Mouse (Mus musculus) limb, embryonic 15.5 days (tissue): ENCODE results near the gene Tbc1d9. TPM values are rescaled to one million over a fixed set of nuclear protein-coding genes. Genes with fewer than 3 reads are reported as not detected.

Experiments used
- ATAC-seq: fragments of 200-750 bp; cut with Nextera tagmentation; 2 replicates; pipeline ENCODE4 v1.8.0; 2017; ENCODE audit warnings: low read depth, moderate TSS enrichment; ENCODE audit not compliant: insufficient number of reproducible peaks, low FRiP score, low TSS enrichment
- H3K27ac ChIP-seq: fragments of 300-500 bp; sonication (generic); 2 replicates; pipeline ENCODE4 v1.5.1; 2015; ENCODE audit warnings: moderate library complexity, mild to moderate bottlenecking, inconsistent platforms
- H3K27me3 ChIP-seq: fragments of 300-500 bp; sonication (generic); 2 replicates; pipeline ENCODE4 v1.6.1; 2015; ENCODE audit warnings: inconsistent platforms
- H3K36me3 ChIP-seq: fragments of 300-500 bp; sonication (generic); 2 replicates; pipeline ENCODE4 v1.6.1; 2015; ENCODE audit warnings: inconsistent platforms
- H3K4me1 ChIP-seq: fragments of 300-500 bp; sonication (generic); 2 replicates; pipeline ENCODE4 v1.6.1; 2015; ENCODE audit warnings: inconsistent platforms
- H3K4me2 ChIP-seq: fragments of 300-500 bp; sonication (generic); 2 replicates; pipeline ENCODE4 v1.6.1; 2015; ENCODE audit warnings: mild to moderate bottlenecking, inconsistent platforms
- H3K4me3 ChIP-seq: fragments of 300-500 bp; sonication (generic); 2 replicates; pipeline ENCODE4 v1.5.1; 2015; ENCODE audit warnings: mild to moderate bottlenecking, inconsistent platforms
- H3K9ac ChIP-seq: fragments of 300-500 bp; sonication (generic); 2 replicates; pipeline ENCODE4 v1.6.1; 2015; ENCODE audit warnings: inconsistent platforms
- H3K9me3 ChIP-seq: fragments of 300-500 bp; sonication (generic); 2 replicates; pipeline ENCODE4 v1.6.1; 2016; ENCODE audit warnings: inconsistent platforms
- WGBS: fragments of 180-500 bp; shearing (Covaris S2); methylation state at CpG from one replicate; pipeline ENCODE4 v1.1.7; 2015; 5-methylcytosine and 5-hydroxymethylcytosine counted together
- polyA plus RNA-seq: library from polyadenylated mRNA; unstranded; fragments of >200 nt; fragmentation: Nextera tagmentation; extraction: Ambion mirVana; gene quantifications from 2 replicates; pipeline ENCODE4 v1.2.1, GENCODE M21; 2015

Tbc1d9 gene
- polyA plus RNA-seq, 1 experiment from 2014 or later: 1.4 TPM

DNA sequence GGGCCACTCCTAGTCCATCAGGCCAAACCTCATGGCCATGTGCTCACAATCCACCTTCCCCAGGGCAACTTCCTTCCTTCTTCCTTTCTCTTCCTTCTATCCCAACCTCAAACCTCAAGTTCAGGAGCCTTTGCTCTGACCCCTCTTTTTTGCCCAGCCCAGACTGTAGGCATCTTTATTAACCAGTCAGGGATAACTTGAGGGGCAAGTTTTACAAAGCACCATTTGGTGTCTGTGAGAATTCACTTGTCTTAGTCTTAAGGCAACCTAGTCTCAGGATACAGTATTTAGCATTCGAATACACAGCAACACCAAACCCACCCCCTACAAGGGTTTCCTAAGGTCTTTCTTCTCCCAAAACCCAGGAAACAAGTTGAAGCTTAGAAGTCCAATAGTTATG is 5.5 kb upstream of the Tbc1d9 start:
- ATAC-seq: no peak
- no peak overlapping the region for H3K4me2 ChIP-seq

DNA sequence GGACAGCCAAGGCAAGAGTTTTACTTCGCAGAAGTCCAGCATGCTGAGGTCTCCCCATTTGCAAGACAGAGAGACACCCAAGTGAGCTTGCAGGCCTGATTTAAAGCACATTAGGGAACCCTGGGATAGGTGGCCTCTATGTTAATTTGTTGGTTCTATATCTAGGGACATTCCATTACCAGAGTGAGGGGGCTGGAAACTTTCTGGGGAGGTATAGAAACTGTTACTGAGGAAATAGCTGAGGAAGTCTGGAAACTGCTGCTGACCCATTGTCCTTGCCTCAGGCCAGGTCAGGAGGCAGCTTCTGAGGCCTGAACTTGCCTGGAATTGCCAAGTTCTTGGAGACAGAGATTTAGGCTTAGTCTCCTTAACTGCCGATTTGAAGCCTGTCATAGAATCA is 4.5 kb upstream of the Tbc1d9 start:
- Histone ChIP-seq H3K9ac (no peak overlapping the region), H3K9me3 (no peaks in the 10 kb centered on the region), H3K36me3 (no peaks in the 10 kb centered on the region), H3K4me2 (no peak overlapping the region), H3K27me3 (0 out of 2 replicates have a peak, but pooled peaks cover 7% of the 10 kb centered on the region), H3K27ac (no peak overlapping the region), H3K4me3 (no peak overlapping the region), H3K4me1 (peaks cover 8% of the 10 kb centered on the region)
- no peak for ATAC-seq
- WGBS: 68% methylated on average over 2 of the region's 2 CpGs

More for the DNA sequence above, 5.5 kb upstream of the Tbc1d9 start:
- Histone ChIP-seq H3K36me3 (no peaks in the 10 kb centered on the region), H3K9ac (no peak overlapping the region), H3K27me3 (0 out of 2 replicates have a peak, but pooled peaks cover 7% of the 10 kb centered on the region), H3K4me3 (no peak overlapping the region), H3K27ac (no peak overlapping the region), H3K4me1 (no peaks in the 10 kb centered on the region), H3K9me3 (no peaks in the 10 kb centered on the region)
- 78% methylated on average over 1 of the region's 1 CpGs for WGBS

DNA sequence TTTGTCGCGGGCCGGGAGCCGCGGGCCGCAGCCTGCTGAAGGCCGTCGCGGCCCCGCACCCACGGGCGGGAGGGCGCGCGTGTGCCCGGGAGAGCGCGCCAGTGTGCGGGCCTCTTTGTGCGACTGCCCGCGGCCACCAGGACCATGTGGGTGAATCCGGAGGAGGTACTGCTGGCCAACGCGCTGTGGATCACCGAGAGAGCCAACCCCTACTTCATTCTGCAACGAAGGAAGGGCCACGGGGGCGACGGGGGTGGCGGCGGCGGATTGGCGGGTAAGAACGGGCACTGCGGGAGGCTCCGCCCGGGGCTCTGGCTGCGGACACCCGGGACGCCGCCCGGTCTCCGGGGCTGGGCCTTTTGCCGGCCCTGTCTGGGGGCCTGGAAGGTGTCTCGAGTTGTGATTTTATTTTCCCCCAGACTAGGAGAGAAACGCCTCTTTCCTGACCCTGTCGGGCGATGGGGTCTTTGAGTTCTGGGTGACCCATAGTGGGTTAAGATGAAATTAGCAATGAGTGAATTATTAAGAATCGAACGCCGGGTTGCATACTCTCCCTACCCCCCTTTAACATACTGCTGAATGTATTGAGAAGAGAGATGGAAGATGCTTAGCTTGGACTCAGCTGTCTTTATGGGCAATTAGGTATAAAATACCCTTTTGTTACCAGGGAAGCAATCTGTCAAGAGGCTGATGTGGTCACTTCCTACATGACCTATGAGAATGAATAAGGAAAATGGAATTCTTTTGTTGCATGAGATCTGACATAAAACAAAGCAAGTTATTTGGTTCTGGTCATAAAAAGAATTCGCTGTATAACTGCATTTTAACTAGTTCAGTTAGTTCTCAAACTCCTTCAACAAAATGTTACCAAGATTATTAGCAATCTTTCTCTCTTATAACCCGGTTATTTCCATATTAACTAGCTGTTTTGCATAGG is 1.0 kb downstream of the Tbc1d9 start, which contains the start of gene Gm10645:
TSS of gene Gm10645 (minus strand) at position 240 of the 937 bp plus-strand sequence.
- Histone ChIP-seq H3K4me2 (peak within 1 kb of the TSS; percentile 93), H3K4me1 (peaks cover 13% of the 10 kb centered on the region), H3K36me3 (no peaks in the 10 kb centered on the region), H3K9ac (peak within 1 kb of the TSS; percentile 72), H3K4me3 (peak within 1 kb of the TSS; percentile 69), H3K9me3 (no peaks in the 10 kb centered on the region), H3K27ac (peak within 1 kb of the TSS; percentile 74), H3K27me3 (peaks cover 10% of the 10 kb centered on the region; the same call in 1 of the 2 replicates)
- WGBS: 3% methylated on average over 54 of the region's 54 CpGs
- 0 out of 2 replicates have a peak, but pooled peaks have one; percentile 41 for ATAC-seq

DNA sequence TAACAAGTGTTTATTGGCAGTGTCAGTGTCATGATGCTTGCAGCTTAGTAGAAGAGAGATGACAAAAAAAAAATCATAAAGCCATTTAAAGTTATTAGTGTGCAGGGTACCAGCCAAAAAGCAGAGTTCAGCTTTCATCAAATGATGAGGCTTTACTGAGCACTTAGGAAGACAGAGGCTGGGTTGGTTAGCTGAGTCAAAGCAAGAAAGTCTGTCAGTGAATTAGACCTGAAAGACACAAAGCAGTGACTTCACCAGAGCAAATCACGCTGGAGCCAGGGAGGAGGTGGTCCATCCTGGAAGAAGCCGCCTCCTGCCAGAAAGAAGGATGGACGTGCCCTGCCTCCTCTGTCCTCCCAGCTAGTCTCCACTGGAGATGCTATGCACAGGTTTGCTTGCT is 2.8 kb downstream of the Tbc1d9 start:
- 60% methylated on average over 3 of the region's 3 CpGs for WGBS

DNA sequence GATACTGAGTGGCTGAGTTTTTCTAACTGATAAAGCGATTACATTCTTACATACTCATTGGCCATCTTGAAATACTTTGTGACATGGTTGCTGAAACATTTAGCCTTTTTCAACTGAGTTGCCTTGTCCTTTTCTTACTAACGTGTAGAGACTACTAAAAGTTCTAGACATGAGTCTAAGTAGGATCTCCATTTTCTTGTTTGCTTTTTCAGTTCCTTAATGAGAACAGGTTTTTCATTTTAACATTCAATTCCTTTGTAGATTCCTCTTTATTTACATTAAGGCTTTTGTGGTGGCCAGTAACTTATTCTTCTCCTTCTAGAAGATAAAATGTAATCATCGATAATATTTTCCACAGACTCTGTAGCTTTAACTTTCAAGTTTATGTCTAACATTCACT is 4.0 kb downstream of the Tbc1d9 start:
- ATAC-seq: no peak
- Histone ChIP-seq H3K9me3 (no peaks in the 10 kb centered on the region), H3K4me2 (no peak overlapping the region), H3K27me3 (peaks cover 5% of the 10 kb centered on the region; the same call in 1 of the 2 replicates), H3K36me3 (no peaks in the 10 kb centered on the region), H3K27ac (no peak overlapping the region), H3K4me3 (no peak overlapping the region), H3K9ac (no peak overlapping the region), H3K4me1 (peaks cover 13% of the 10 kb centered on the region)
- 84% methylated on average over 3 of the region's 3 CpGs for WGBS

More for the DNA sequence above, 2.8 kb downstream of the Tbc1d9 start:
- no peak for ATAC-seq
- H3K4me1 ChIP-seq: peaks cover 13% of the 10 kb centered on the region
- H3K9me3 ChIP-seq: no peaks in the 10 kb centered on the region
- no peak overlapping the region for H3K4me3 ChIP-seq
- no peaks in the 10 kb centered on the region for H3K36me3 ChIP-seq
- no peak overlapping the region for H3K27ac ChIP-seq
- H3K27me3 ChIP-seq: peaks cover 10% of the 10 kb centered on the region; the same call in 1 of the 2 replicates
- no peak overlapping the region for H3K9ac ChIP-seq
- H3K4me2 ChIP-seq: no peak overlapping the region

DNA sequence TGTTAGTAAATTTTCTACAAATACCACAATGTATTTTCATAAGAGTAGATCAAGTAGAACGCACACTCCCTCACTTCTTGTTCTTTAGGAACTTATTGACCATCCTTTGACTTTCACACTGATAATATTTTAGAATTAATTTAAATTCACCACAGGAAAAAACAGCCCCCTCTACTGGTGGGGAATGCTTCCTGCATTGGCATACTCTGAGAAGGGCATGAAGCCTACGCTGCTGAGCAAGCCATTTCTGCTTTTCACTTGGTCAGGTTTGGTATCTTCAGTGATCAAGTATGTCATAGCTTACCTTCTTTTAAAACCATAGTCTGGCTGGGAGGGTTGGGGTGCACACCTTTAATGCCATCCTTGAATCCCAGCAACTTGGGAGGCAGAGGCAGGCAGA is 4.6 kb downstream of the Tbc1d9 start:
- H3K4me1 ChIP-seq: peaks cover 13% of the 10 kb centered on the region
- WGBS: 91% methylated on average over 2 of the region's 2 CpGs

DNA sequence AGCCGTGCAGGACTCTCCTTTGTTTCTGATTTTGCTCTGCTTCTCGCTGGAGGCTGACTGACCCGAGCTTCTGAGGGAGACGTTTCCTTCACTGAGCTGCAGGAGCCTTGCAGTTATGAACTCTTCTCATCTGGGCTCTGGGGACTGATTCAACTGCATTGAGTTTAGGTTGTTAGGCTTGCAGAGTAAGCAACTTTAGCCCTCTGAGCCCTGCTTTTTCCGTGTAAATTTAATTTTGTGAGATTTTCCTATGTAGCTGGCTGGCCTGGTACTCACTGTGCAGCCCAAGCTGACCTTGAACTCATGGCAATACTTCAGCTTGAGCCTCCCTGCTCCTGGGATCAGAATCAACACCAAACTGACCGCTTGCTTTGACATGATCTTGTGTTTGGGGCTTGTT is 5.7 kb downstream of the Tbc1d9 start:
- Histone ChIP-seq H3K27me3 (peaks cover 3% of the 10 kb centered on the region; the same call in 1 of the 2 replicates), H3K9ac (no peak overlapping the region), H3K9me3 (no peaks in the 10 kb centered on the region), H3K27ac (no peak overlapping the region), H3K4me3 (no peak overlapping the region), H3K36me3 (no peaks in the 10 kb centered on the region), H3K4me1 (peaks cover 2% of the 10 kb centered on the region; the same call in 1 of the 2 replicates), H3K4me2 (no peak overlapping the region)
- WGBS: 44% methylated on average over 6 of the region's 6 CpGs
- no peak for ATAC-seq

More for the DNA sequence above, 4.6 kb downstream of the Tbc1d9 start:
- Histone ChIP-seq H3K27me3 (peaks cover 3% of the 10 kb centered on the region; the same call in 1 of the 2 replicates), H3K4me2 (no peak overlapping the region), H3K4me3 (no peak overlapping the region), H3K27ac (no peak overlapping the region), H3K36me3 (no peaks in the 10 kb centered on the region), H3K9me3 (no peaks in the 10 kb centered on the region), H3K9ac (no peak overlapping the region)
- no peak for ATAC-seq

DNA sequence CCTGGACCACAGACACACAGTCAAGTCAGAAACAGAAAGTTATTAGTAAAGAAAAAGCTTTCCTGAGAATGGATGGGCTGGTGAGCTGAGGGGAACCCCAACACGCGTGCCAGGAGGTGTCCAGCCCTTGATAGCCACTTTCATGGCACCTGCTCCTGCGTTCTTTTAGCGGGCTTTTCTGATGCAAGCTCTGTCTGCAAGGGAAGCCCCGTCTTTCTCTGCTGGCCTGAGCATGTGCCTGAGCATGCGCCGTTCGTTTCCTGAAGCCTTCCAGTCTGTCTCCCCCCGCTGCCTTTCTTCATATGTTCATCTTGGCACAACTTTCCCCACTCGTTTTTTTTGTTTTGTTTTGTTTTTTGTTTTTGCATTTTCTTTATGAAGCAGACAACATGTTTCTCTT is 10.5 kb downstream of the Tbc1d9 start:
- Histone ChIP-seq H3K4me2 (no peak overlapping the region), H3K9ac (no peak overlapping the region), H3K4me3 (no peak overlapping the region), H3K27ac (no peak overlapping the region), H3K27me3 (no peaks in the 10 kb centered on the region), H3K36me3 (no peaks in the 10 kb centered on the region), H3K9me3 (no peaks in the 10 kb centered on the region), H3K4me1 (peaks cover 10% of the 10 kb centered on the region; the same call in 1 of the 2 replicates)
- ATAC-seq: no peak
- 67% methylated on average over 10 of the region's 10 CpGs for WGBS

DNA sequence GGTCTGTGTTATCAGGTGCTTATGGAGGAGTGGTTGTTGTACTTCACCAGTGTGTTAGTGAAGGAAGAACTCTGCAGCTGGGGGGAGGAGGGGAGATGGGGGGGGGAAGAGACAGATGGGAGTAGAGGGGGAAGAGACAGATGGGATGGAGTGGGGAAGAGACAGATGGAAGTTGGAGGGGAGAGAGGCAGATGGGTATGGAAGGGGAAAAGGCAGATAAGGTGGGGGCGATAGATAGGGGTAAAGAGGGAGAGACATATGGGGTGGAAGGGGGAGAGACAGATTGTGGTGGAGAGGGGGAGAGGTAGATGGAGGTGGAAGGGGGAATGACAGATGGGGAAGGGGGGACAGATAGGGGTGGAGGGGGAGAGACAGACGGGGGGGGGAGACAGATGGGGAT is 11.6 kb downstream of the Tbc1d9 start:
- Histone ChIP-seq H3K4me2 (no peak overlapping the region), H3K4me1 (peaks cover 10% of the 10 kb centered on the region; the same call in 1 of the 2 replicates), H3K36me3 (no peaks in the 10 kb centered on the region), H3K27me3 (no peaks in the 10 kb centered on the region), H3K9ac (no peak overlapping the region), H3K4me3 (no peak overlapping the region), H3K27ac (no peak overlapping the region), H3K9me3 (no peaks in the 10 kb centered on the region)
- 71% methylated on average over 2 of the region's 2 CpGs for WGBS
- ATAC-seq: no peak

DNA sequence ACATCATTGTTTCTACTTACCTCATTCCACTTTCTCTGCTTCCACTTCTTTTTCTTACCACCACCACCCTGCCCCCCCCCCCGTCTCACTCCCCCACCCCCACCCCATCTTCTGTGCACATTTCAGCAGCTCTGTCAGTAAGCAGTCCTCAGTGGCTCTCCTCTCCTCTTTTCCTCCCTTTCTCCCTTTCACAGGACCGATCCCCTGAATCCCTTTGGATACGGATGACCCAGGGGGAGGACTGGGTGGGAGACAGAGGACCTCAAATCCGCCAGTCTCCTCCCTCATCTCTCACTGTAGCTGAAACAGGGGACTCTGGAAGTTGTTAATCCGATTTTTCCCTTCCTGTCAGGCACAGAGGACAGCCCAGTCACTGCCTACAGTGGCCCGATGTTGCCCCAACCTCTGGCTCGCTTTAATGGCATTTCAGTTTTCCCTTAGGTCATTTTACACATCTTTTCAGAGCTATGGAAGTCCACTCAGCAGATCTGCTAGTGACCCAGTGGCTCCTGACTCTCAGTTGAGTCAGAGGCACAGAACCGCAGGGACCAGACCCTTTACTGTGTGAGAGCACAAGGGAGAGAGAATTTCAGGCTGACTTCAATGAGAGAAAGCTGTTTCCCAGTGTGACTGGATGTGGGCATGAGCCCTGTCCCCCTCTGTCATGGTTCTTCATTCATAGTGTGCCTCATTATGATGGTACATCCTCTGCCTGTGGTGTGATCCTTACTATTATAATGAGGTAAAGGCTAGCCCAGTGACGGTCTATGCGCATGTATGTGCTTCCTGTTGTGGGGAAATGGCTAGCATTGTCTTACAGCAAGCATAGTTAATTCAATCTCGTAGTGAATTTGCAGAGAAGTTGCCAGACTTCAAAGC is 12.4 kb downstream of the Tbc1d9 start:
- no peak overlapping the region for H3K4me3 ChIP-seq
- H3K9ac ChIP-seq: no peak overlapping the region
- ATAC-seq: no peak
- WGBS: 28% methylated on average over 11 of the region's 11 CpGs
- H3K27ac ChIP-seq: no peak overlapping the region
- H3K36me3 ChIP-seq: no peaks in the 10 kb centered on the region
- peaks cover 10% of the 10 kb centered on the region; the same call in 1 of the 2 replicates for H3K4me1 ChIP-seq
- H3K4me2 ChIP-seq: no peak overlapping the region
- H3K9me3 ChIP-seq: no peaks in the 10 kb centered on the region
- no peaks in the 10 kb centered on the region for H3K27me3 ChIP-seq

DNA sequence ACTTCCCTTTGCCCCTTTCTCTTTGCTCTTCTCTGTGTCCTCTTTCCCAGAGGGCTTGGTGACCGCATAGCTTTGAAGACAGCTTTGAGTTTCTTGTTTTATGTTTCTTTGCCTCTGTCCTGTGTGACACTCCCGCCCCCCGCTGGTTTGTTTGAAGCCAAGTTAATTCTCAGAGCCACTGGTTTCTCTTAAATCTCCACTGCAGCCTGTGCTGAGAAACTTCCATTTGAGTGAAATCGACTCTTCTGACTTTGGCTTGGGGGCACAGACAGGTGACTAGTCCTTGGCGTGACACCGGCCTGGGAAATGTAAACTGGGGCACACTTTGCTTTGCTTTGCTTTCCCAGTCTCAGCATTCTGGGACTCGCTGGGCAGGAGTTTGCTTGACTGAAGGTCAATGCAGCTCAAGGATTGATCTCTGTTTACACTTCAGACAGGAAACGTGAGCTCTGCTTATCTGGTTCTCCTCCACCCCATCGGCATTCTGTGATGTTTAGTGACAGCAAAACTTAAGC is 13.1 kb downstream of the Tbc1d9 start:
- H3K27me3 ChIP-seq: no peaks in the 10 kb centered on the region
- no peak overlapping the region for H3K9ac ChIP-seq
- no peak overlapping the region for H3K4me3 ChIP-seq
- no peaks in the 10 kb centered on the region for H3K9me3 ChIP-seq
- 11% methylated on average over 9 of the region's 9 CpGs for WGBS
- H3K36me3 ChIP-seq: no peaks in the 10 kb centered on the region
- H3K4me1 ChIP-seq: peaks cover 15% of the 10 kb centered on the region; the same call in 1 of the 2 replicates
- ATAC-seq: no peak
- no peak overlapping the region for H3K4me2 ChIP-seq
- no peak overlapping the region for H3K27ac ChIP-seq
